Mouse (Mus musculus) thymus, postnatal 10 days (tissue): Measurements from ENCODE around the gene Agap3.

Experiments
- DNase-seq, 2 experiments: peaks; one replicate each; pipeline ENCODE4 v3.0.0; 2021; ENCODE audit warnings: low spot score in 2 of 2

Agap3 gene

DNA sequence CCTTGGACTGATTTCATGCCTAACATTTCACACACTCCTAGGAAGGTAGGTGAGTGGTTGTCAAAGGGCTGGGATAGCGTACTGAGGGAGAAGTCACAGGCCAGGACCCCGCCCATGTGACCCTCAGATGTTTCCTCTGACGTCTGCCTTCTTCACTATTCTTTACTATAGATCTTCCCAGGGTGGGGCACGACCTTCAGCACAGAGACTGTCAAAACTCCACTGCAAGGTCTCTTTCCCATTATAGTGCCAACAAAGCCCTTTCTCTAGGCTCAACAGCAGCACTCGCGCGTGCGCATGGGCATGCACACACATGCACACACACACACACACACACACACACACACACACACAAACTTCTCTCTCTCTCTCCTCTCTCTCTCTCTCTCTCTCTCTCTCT, 71.8 kb downstream of the Agap3 start:
- no peak for DNase-seq

DNA sequence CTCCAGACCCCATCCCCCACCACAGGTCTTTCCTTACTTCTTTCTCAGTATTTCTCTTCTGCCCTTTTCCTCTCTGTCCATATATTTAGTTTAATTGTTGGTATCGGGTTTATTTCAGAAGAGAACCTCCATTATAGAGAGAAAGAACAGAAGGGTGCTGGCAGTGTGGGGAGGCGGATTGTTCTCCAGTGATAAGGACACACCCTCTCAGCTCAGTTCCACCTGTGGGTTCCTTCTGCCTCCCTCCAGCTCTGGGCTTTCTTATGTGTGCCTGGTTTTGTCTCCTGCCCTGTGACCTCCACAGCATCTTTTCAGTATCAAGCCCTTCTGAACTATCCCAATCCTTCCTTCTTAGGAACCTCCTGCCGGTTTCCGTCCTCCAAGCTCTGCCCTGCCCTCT, 72.5 kb downstream of the Agap3 start:
- DNase-seq: no peak

DNA sequence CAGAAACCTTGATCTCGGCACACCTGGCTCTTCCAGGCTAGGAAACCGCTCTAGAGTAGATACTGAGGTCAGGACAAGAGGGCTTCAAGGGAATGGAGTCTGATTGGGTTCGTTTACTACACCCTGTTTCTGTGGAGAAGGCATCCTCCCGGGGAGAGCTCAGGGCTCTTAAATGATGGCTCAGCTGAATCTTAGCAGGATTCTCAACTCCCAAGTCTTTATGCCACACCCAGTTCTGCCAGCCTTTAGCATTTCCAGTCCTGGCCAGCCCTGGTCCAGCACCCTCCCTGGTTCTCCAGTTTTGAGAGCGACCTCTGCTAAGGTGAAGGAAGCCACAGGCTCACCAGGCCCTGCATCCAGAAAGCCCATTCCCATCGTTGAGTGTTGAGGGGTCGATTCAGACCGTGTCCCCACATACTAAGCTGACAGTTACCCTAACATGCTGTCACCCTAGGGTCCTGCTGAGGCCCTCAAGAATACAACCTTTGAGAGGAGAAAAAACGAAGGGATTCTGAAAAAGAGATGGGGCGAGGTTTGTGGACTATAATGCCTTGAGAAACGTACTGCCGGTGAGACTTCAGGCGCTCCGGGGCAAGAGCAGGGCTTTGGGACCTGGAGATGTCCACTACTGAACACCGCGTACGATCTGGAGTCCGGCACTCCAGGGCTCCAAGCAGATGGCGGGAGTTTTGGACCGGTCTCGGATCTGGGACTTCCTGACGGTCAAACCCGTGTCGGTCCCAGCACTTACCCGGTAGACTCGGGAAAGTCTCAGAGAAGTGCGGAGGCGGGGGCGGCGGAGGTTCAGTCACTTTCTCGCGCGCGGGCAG, 73.6 kb downstream of the Agap3 start:
- DNase-seq: no peak

DNA sequence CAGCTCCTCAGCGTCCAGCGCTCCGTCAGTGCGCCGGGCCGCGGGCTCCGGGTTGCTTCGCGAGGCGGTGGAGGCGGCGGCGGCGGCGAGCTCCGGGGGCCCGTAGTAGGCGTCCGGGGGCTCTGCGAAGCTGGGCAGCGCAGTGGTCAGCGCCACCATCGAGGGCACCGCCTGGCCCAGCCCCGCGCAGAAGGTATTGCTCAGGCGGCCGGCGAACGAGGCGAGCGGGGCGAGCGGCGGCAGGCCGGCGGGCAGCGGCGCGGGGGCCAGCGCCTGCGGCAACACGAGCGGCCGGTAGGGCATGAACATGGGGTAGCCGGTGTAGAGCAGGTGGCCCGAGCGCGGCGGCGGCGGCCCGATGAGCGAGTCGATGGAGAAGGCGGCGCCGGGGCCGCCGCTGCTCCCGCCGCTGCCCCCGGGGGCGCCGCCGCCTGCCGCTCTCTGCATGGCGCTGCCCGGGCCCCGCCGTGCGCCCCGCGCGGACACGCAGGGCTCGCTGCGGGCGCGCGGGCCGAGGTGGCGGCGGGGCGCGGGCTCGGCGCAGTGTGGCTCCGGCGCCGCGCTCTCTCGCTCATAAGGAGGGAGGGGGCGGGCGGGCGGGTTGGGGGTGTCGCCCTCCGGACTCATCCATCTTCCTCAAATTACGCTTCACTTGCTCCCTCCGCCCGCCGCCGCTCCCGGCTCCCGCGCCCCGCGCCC, 74.4 kb downstream of the Agap3 start:
- DNase-seq: no peak

DNA sequence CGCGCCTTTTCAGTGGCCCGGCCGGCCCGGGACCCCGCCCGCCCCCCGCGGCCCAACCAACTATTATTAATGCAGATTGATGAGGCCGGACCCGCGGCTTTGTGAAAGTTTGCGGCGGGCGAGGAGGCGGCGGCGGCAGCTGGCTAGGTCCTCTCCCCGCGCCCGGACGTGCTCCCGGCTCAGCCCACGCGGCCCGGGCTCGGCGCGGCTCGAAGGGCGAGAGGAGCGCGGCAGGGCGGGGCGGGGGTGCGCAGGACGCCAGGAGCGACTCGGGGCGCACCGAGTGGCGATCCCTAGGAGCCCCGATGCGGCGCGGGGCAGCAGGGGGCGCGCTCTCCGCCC, 74.9 kb downstream of the Agap3 start, which contains the start of gene Gbx1:
Gene Gbx1 (minus strand): TSS at position 314 of the 342 bp plus-strand sequence.
- no peak for DNase-seq

DNA sequence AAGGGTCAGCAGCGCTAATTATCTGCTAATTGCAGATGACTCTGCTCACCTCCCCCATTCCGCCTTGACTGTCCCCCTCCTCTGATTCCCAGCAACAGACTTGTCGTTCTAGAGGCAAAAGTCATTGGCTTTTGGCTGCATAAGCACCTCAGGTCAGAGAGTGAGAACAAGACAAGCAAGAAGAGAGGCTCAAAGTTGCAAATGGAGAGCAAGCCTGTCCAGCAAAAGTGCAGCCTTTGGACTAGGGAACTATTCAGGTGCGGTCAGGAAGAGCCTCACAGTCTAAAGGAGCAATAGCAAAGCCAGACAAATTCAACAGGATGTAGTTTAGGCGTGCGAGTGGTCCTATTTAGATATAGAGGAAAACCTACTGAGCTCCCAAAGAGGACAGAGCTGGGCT, 75.8 kb downstream of the Agap3 start:
- DNase-seq: no peak

DNA sequence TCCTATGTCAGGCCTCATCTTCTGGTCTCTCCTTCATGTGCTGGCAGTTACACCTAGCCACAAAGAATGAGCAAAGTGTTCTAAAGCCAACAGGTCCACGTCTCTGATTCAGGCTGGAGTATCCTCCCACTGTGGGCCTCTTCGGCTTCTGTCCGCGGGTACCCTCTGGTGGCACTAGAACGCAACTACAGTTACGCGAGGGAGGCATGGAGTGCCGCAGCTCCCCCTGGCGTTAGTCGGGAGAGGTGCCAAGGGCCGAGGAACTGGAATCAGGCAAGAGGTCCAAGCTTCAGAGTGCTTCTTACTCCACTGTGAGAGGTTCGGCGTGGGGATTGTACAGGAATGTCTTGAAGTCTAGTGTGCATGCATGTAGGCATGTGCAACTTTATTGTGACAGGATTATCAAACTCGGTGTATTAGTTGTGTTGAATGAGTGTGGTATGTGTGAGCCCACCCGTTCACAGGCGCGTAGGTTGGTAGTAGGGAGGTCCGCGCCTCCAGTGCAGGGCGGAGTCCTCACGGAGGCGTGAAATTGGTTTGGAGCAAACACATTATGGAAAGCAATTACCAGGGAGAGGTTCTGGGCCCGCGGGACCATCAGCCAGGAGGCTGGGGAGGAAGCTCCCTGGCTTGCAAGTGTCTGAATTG, 78.2 kb downstream of the Agap3 start:
- peak; percentile 65 to 90 for DNase-seq

DNA sequence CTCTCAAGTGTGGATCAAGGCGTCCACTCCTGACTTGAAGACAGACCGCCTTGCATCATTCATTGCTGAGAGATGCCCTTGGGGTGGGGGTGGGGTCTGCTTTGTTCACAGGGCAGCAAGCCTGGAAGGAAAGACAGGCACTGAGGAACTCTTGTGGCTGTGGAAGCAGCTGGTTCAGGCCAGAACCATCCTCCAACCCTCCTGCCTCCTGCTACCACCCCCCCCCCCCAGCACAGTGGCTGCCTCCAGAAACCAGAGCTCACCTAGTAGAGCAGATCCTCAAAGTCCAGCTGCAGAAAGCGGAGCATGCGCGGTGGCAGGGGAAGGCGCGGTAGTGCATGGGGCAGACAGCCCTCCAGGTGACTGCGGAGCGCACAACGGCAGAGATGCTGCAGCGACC, 81.4 kb downstream of the Agap3 start:
- no peak for DNase-seq

DNA sequence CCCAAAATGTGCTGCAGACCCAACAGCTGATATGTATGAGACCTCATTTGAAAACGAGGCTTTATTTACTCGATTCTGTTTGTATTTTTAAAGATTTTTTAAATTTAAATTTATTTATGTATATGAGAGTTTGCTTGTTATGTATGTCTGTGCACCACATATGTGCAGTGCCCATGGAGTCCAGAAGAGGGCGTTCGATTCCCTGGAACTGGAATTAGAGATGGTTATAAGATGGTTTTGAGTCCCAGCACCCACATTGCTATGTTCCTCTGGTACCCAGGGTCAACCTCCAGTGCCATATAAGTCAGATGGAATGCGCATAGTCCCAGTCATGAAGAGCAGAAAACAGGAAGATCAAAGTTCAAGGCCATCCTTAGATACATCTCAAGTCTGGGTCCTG, 82.3 kb downstream of the Agap3 start:
- DNase-seq: no peak

DNA sequence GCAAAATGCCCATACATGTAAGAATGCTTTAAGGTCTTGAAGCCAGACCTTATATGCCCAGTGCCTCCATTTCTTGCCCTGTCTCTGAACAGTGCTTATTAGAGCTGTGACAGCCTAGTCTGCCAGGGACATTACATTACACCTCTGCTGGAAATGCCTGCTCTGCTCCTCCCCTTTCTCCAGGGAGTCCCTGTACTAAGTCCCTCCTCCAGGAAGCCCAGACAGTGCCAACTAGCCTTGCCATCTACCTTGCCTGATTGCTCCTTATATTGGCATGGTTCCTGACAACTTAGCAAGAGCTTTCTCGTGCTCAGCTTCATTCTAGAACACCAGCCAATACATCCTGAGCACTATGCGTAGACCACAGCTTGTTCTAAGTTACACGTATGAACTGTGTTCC, 83.8 kb downstream of the Agap3 start:
- DNase-seq: no peak

DNA sequence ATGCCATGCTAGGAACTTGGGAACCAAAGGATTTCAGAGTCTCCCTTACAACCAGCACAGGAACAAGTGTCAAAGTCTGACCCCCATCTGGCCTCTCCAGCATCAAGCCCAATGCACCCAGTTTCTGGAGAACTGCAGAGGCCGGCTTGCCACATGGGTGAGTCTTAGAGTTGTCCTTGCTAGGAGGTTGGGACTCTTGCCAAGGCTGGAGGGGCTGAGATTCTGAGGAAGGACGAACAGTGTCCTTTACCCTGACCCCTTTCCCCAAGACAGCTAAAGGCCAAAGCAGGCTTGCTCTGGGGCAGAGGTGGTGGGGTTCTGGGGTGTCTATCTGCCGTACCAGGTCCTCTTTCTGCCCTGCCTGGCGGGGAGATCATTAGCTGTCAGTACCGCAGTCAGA, 84.5 kb downstream of the Agap3 start:
- no peak for DNase-seq

DNA sequence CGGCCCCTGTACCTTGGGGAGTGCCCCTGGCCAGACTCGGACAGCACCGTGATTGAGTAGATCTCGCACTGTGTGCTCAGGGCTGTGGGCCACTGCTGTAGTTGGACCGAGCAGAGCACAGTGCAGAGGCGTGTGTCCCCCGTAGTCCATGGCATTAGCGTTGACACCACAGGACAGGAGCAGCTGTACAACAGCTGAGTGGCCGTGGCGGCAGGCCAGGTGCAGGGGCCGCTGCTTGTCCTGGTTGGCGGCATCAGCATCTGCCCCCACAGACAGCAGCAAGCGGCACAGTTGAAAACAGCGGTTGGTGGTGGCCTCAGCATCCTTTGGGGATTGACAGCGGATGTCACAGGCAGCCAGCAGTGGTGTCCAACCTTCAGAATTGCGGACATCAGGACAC, 85.6 kb downstream of the Agap3 start:
- no peak for DNase-seq

DNA sequence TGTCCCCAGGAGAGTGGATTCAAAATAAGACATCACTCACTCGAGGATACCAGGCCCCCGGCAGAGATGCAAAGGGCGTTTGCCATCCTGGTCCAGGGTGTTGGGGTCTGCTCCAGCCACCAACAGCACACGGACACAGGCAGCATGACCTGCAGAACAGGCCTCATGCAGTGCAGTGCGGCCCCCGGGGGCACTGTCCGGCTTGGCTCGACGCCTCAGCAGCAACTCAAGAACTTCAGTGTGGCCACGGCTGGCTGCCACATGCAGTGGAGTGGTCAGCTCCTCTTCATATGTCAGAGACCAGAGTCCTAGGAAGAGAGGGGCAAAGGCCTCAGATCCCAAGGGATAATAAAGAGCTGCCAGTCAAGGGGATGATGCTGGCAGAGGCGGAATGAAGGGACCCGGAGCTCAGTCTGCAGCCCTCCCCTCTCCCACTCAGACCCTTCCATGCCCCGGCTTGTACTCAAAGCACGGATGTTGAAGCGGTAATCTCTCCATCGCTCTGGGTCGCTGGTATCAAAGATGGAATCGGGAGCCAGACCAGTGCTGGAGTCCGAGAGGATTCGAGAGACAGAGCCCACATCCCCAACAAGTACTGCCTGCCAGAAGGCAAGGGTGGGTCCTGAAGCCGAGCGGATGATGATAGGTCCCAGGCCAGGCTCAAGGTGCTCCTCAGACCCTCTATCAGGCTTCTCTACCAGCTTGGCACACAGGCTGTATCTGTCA, 87.8 kb downstream of the Agap3 start:
- DNase-seq: no peak

DNA sequence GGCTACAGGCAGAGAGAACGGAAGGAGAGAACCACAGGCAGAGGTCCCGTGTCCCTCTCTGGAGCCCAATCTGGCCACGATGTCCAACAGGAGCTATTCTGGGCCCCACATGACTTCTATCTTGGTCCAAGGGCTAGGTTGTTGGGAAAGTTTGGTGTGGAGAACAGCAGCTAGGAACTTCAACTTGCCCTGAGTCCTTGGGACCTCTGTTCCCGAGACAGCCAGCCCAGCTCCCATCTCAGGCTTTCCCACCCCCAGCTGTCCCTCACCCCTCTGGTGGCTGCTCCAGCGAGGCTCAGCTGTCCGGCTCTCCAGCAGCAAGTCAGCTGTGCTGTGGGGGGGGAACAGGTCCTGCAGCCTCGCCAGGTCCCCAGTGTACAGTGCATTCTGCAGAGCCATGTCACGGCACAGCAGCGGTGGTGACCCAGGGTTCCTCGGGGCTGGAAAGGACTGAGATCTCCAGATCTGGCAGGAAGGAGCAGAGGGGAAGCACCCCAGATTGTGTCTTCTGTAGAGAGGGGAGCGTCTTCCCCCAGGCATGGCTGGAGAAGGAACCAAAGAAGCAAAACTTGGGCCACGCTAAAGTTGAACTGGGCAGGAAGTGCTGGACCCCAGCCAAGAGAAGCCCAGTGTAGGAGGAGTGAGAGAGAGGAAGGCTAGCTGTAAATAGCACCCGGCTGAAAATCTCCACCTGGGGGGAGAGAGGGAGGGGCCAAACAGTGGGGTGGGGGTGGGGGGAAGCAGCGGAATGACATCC, 88.6 kb downstream of the Agap3 start, which contains the start of gene Asb10:
Gene Asb10 (minus strand): TSS at position 592 of the 757 bp plus-strand sequence.
- no peak for DNase-seq

DNA sequence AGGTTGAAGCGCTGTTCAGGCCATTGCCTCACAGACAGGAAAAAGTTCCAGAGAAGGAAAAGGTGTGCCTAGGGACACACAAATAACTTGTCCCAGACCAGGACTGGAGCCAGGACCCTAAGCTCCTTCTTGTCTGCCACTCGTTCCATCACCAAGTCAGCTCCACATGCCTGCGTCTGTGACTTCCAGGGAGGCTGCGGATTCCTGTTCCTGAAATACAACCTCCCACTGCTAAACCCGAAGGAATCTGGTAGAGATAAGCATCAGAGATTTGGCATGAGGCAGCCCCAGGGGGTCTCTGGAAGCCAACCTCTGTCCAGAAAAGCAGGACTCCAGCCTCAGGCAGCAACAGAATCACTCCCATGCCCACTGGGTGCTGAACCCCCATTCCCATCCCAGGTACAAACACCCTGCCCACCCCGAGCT, 89.2 kb downstream of the Agap3 start:
- no peak for DNase-seq

DNA sequence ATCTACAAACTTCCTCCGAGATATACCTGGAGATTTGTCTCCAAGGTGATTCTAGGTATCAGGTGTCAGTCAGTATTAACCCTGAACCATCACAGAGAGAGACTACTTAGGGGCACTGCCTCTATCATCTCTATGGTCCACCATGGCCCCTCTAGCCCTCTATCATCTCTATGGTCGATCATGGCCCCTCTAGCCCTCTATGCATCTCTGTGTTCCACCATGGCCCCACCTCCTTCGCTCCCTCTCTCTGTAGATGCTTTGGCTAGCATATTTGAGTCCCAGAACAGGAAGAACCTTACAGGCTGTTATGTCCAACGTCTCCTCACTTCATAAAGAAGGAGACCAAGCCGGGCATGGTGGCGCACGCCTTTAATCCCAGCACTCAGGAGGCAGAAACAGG, 90.7 kb downstream of the Agap3 start:
- no peak for DNase-seq

DNA sequence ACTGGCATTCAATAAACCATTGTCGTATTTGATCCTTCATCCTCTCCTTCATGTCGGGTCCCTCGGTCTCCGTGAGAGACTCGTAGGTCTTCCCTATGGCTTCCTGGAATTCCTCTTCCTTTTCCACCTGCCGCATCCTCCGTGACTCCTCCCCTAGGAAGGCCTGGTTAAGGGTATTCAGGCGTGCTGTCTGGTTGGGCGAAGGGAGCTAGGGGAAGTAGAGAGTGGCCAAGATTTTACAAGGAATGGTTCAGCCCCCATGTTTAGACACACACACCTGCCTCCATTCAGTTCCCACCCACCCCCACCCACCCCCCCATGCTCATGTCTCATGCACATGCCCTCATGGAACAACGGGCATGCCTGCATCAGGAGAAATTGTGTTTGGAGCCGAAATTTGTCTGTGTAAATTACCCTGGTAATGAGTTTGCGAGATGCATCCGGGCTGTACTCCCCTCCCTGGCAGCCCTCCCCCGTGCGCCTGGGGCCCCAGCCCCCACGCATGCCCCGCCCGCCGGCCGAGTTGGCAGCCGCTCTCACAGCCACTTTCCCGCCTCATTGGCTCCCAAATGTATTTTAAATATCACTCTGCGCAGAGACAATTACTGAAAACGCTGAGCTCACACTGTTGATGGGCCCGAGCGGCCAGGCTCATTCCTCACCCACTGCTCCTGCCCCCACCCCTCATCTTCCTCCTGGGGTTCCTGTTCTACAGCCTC, 98.8 kb downstream of the Agap3 start:
- peak; percentile 34 to 49 for DNase-seq

DNA sequence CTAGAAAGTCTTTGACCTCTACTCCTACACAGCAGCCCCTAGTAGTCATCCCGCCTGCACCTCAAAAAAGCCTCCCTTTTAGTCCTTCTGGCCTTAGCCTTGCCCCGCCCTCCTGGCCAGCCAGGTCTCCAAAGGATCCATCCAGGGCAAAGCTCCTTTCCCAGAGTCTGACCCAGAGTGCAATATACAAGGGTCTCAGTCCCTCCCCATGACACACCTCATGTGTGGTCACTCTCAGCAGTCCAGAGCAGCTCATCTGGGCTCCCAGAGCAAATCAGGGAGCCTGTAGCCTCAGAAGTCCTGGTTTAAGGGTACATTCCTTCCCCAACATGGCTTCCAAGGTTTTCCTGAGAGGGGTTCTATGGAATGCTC, 99.3 kb downstream of the Agap3 start:
- no peak for DNase-seq
